Mouse (Mus musculus) liver, adult 2 months (tissue): ENCODE results near the gene Micall1.

Experiments
- CTCF ChIP-seq: fragments of 200-500 bp; IDR thresholded peaks from 2 replicates; pipeline ENCODE4 v1.5.1; 2011; ENCODE audit warnings: low read depth, low read length, control low read depth
- POLR2A ChIP-seq: fragments of 200-500 bp; IDR thresholded peaks from 2 replicates; pipeline ENCODE4 v1.6.1; 2011; ENCODE audit warnings: low read length, control low read depth; ENCODE audit not compliant: insufficient read depth; ENCODE audit errors: extremely low read depth

DNA sequence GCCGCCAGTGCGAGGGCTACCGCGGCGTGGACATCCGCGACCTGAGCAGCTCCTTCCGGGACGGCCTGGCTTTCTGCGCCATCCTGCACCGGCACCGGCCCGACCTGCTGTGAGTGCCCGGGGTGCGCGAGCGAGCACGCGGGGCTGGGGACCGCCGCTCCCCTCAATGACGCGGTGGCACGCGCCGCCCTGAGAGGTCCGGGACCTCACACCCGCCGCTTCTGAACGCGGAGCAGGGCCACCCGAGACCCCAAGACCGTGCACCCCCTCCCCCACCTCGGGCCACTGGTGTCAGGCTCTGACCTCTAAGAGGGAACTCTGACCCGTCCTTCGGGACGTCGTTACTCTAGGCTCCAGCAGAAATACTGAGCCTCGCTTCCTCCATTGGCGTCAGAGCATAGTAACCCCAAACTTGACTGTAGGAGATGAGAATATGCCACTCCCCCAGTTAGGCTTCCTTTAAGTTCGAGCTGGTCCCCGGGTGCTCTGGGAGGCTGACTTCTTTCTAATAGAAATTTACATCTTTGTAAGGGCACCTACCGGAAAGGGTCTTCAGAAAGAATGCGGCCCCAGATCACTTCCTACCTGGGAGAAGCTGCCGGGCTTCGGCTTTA is 730 bp downstream of the Micall1 start:
- TF ChIP-seq CTCF, result no peak
- no peak for TF ChIP-seq POLR2A
